Mouse (Mus musculus) myocyte (in vitro differentiated cells): ENCODE measurements around the gene Dlgap1.

Experiments
- CEBPB ChIP-seq: IDR thresholded peaks from 2 replicates; pipeline ENCODE4 v1.6.1; 2011; ENCODE audit warnings: mild to moderate bottlenecking, moderate library complexity; ENCODE audit not compliant: poor library complexity, insufficient read depth, severe bottlenecking
- E2F4 ChIP-seq: IDR thresholded peaks from one replicate; pipeline ENCODE4 v1.6.1; 2011; ENCODE audit warnings: mild to moderate bottlenecking, control low read depth, moderate library complexity; ENCODE audit not compliant: insufficient read depth
- MAX ChIP-seq: IDR thresholded peaks from one replicate; pipeline ENCODE4 v1.6.1; 2011; ENCODE audit warnings: low read depth, mild to moderate bottlenecking, control low read depth
- MYOD1 ChIP-seq, 3 experiments: IDR thresholded peaks; one replicate each; pipeline ENCODE4 v1.6.1; 2011; ENCODE audit warnings: control low read depth in 2 of 3, low read depth in 2 of 3, mild to moderate bottlenecking in 2 of 3, moderate library complexity in 1 of 3; ENCODE audit not compliant: insufficient read length in 2 of 3, control insufficient read depth in 1 of 3
- MYOG ChIP-seq, 3 experiments: IDR thresholded peaks; one replicate each; pipeline ENCODE4 v1.6.1; 2011; ENCODE audit warnings: control low read depth in 2 of 3, low read depth in 2 of 3, mild to moderate bottlenecking in 2 of 3; ENCODE audit not compliant: insufficient read length in 2 of 3, control insufficient read depth in 1 of 3, insufficient read depth in 1 of 3
- POLR2A ChIP-seq: IDR thresholded peaks from one replicate; pipeline ENCODE4 v1.6.1; 2011; ENCODE audit warnings: low read depth, mild to moderate bottlenecking, control low read depth, moderate library complexity; ENCODE audit not compliant: insufficient read length
- POLR2AphosphoS2 ChIP-seq: IDR thresholded peaks from one replicate; pipeline ENCODE4 v1.6.1; 2011; ENCODE audit warnings: low read depth, control low read depth; ENCODE audit not compliant: insufficient read length
- REST ChIP-seq: IDR thresholded peaks from one replicate; pipeline ENCODE4 v1.6.1; 2011; ENCODE audit warnings: mild to moderate bottlenecking, control low read depth, moderate library complexity; ENCODE audit not compliant: insufficient read depth, insufficient read length
- SRF ChIP-seq: IDR thresholded peaks from one replicate; pipeline ENCODE4 v1.6.1; 2011; ENCODE audit warnings: low read depth; ENCODE audit not compliant: control insufficient read depth, insufficient read length
- TCF12 ChIP-seq: IDR thresholded peaks from one replicate; pipeline ENCODE4 v1.6.1; 2011; ENCODE audit warnings: mild to moderate bottlenecking, control low read depth; ENCODE audit not compliant: poor library complexity, insufficient read depth, severe bottlenecking
- TCF3 ChIP-seq: IDR thresholded peaks from one replicate; pipeline ENCODE4 v1.6.1; 2011; ENCODE audit warnings: low read depth, control low read depth; ENCODE audit not compliant: insufficient read length
- USF1 ChIP-seq: IDR thresholded peaks from one replicate; pipeline ENCODE4 v1.6.1; 2011; ENCODE audit warnings: low read depth, mild to moderate bottlenecking, control low read depth, moderate library complexity

DNA sequence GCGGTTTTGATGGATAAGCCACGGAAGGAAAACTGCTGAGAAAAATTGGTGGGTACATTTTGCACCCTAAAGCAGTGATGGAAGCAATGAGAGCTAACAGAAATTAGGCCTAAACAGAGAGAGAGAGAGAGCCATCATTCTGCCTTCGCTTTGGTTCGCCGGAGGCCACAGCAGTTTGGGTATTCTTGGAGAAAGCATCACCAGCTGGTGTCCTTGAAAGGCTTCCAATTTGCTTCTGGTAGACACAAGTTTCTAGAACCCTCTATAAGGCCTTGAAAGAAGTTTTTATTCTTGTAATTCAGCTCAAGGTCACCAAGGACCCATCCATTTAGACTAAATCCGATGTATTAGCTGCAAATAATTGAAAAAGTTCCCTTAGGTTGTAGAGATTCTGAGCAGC lies 205.0 kb downstream of the Dlgap1 start:
- no peak for TF ChIP-seq POLR2A
- no peak for TF ChIP-seq E2F4
- no peak for TF ChIP-seq SRF
- TF ChIP-seq MYOD1 (IDR thresholded peaks at IDR 0.05; ENCODE audit: control insufficient read depth in 1 of 3, insufficient read length in 2 of 3, low read depth in 2 of 3): no peak
- no peak for TF ChIP-seq MYOG (IDR thresholded peaks at IDR 0.05; ENCODE audit: control insufficient read depth in 1 of 3, insufficient read depth in 1 of 3, insufficient read length in 2 of 3, low read depth in 2 of 3)
- TF ChIP-seq CEBPB: no peak
- TF ChIP-seq POLR2AphosphoS2: no peak
- TF ChIP-seq USF1: no peak
- TF ChIP-seq MAX: no peak
- TF ChIP-seq TCF12: no peak
- no peak for TF ChIP-seq TCF3
- no peak for TF ChIP-seq REST
